Mouse (Mus musculus): ENCODE measurements at regions not wholly inside any gene's neighbourhood (a gene's known extent, or its start where the extent isn't known, plus 50 kb on each side); places are given as distances from the start of the nearest gene placed in this dataset.

- no peak overlapping the region for H3K27ac ChIP-seq (ENCODE audit: low read depth, low read length)
- H3K27me3 ChIP-seq (ENCODE audit: insufficient read depth, low read length), result no peaks in the 10 kb centered on the region
- H3K36me3 ChIP-seq (ENCODE audit: insufficient read depth, low read length), result no peaks in the 10 kb centered on the region
- no peak overlapping the region for H3K9ac ChIP-seq (replicated peaks; ENCODE audit: low read length, poor library complexity, severe bottlenecking)
- no peak for TF ChIP-seq CTCF (IDR thresholded peaks at IDR 0.05)
- no peak for DNase-seq (ENCODE audit: low spot score)
- H3K4me1 ChIP-seq (ENCODE audit: insufficient read depth, low read length), result no peaks in the 10 kb centered on the region
- ATAC-seq (ENCODE audit: low FRiP score), result no peak
- no peak overlapping the region for H3K4me2 ChIP-seq (ENCODE audit: low read depth, low read length, poor library complexity, severe bottlenecking)
- H3K4me3 ChIP-seq (ENCODE audit: low read depth, low read length), result no peak overlapping the region
- no peaks in the 10 kb centered on the region for H3K9me3 ChIP-seq (ENCODE audit: low read length)
- 92% methylated on average over 3 of the region's 3 CpGs for WGBS
Observed at GRCm38 (mm10) chr10:97054472-97054871, 424.9 kb upstream of the Dcn start.

DNA sequence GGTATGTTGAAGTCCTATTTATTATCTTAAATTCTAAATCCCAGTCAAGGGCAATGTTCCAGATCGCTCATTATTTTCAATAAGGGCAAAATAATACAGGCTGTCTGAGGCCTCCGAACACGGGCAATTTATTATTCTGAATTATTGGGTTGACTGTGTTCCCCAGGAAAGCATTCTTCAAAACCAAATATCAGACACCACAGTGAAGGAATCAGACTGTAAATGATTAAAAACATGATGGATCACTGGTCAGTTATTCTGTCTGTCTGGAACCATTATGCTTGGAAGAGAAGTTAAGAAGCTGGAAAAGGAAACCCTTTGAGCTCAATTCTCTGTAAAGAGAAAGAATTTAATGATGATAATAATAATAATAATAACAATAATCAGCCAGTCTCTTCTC lies 417.4 kb upstream of the Dcn start:
- Histone ChIP-seq H3K9ac (replicated peaks; ENCODE audit: low read length, poor library complexity, severe bottlenecking) (no peak overlapping the region), H3K36me3 (ENCODE audit: insufficient read depth, low read length) (no peaks in the 10 kb centered on the region), H3K9me3 (ENCODE audit: low read length) (no peaks in the 10 kb centered on the region), H3K27ac (ENCODE audit: low read depth, low read length) (no peak overlapping the region), H3K4me1 (ENCODE audit: insufficient read depth, low read length) (no peaks in the 10 kb centered on the region), H3K4me3 (ENCODE audit: low read depth, low read length) (no peak overlapping the region), H3K27me3 (ENCODE audit: insufficient read depth, low read length) (no peaks in the 10 kb centered on the region), H3K4me2 (ENCODE audit: low read depth, low read length, poor library complexity, severe bottlenecking) (no peak overlapping the region)
- WGBS, result 66% methylated on average over 3 of the region's 3 CpGs
- ATAC-seq (ENCODE audit: low FRiP score) (no peak), DNase-seq (ENCODE audit: low spot score) (peak; percentile 8)
- TF ChIP-seq CTCF (IDR thresholded peaks at IDR 0.05), result no peak

- no peak overlapping the region for H3K4me3 ChIP-seq (ENCODE audit: low read depth, low read length)
- no peak for DNase-seq (ENCODE audit: low spot score)
- no peak for ATAC-seq (ENCODE audit: low FRiP score)
Observed at GRCm38 (mm10) chr10:97064546-97064945, 414.9 kb upstream of the Dcn start.

GRCm38 (mm10) chr10:97078022-97078473 lies 401.4 kb upstream of the Dcn start:
- no peaks in the 10 kb centered on the region for H3K36me3 ChIP-seq (ENCODE audit: insufficient read depth, low read length)
- ATAC-seq (ENCODE audit: low FRiP score), result no peak
- no peak overlapping the region for H3K4me3 ChIP-seq (ENCODE audit: low read depth, low read length)
- no peaks in the 10 kb centered on the region for H3K9me3 ChIP-seq (ENCODE audit: low read length)
- H3K4me1 ChIP-seq (ENCODE audit: insufficient read depth, low read length), result no peaks in the 10 kb centered on the region
- H3K27me3 ChIP-seq (ENCODE audit: insufficient read depth, low read length), result no peaks in the 10 kb centered on the region
- H3K9ac ChIP-seq (replicated peaks; ENCODE audit: low read length, poor library complexity, severe bottlenecking), result no peak overlapping the region
- WGBS, result 56% methylated on average over 5 of the region's 5 CpGs
- no peak for DNase-seq (ENCODE audit: low spot score)
- no peak for TF ChIP-seq CTCF (IDR thresholded peaks at IDR 0.05)
- no peak overlapping the region for H3K4me2 ChIP-seq (ENCODE audit: low read depth, low read length, poor library complexity, severe bottlenecking)
- H3K27ac ChIP-seq (ENCODE audit: low read depth, low read length), result no peak overlapping the region

More at GRCm38 (mm10) chr10:97064546-97064945, 414.9 kb upstream of the Dcn start:
- Histone ChIP-seq H3K27ac (ENCODE audit: low read depth, low read length) (no peak overlapping the region), H3K9ac (replicated peaks; ENCODE audit: low read length, poor library complexity, severe bottlenecking) (no peak overlapping the region), H3K36me3 (ENCODE audit: insufficient read depth, low read length) (no peaks in the 10 kb centered on the region), H3K4me1 (ENCODE audit: insufficient read depth, low read length) (no peaks in the 10 kb centered on the region), H3K9me3 (ENCODE audit: low read length) (no peaks in the 10 kb centered on the region), H3K4me2 (ENCODE audit: low read depth, low read length, poor library complexity, severe bottlenecking) (no peak overlapping the region), H3K27me3 (ENCODE audit: insufficient read depth, low read length) (no peaks in the 10 kb centered on the region)
- TF ChIP-seq CTCF (IDR thresholded peaks at IDR 0.05), result no peak

DNA sequence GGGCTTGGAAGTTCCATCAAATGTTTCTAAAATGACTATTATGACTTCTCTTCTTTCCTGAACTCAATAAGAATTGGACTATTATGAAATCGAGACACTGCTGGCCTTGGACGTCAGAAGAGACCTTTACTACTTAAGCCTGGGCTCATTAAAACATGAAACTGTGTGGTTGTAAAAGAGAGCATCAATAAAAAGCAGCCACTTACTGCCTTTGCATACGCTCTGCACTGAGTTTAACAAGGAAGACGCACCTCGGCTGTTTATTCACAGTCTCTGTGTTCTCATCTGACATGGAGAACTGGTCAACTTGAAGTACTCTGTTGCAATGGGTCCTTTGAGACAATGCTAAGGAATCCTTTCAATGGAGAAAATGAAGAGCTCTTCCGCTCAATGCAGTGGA lies 399.8 kb upstream of the Dcn start:
- Histone ChIP-seq H3K27ac (ENCODE audit: low read depth, low read length) (no peak overlapping the region), H3K9ac (replicated peaks; ENCODE audit: low read length, poor library complexity, severe bottlenecking) (no peak overlapping the region), H3K36me3 (ENCODE audit: insufficient read depth, low read length) (no peaks in the 10 kb centered on the region), H3K4me2 (ENCODE audit: low read depth, low read length, poor library complexity, severe bottlenecking) (no peak overlapping the region), H3K4me3 (ENCODE audit: low read depth, low read length) (no peak overlapping the region), H3K4me1 (ENCODE audit: insufficient read depth, low read length) (no peaks in the 10 kb centered on the region), H3K9me3 (ENCODE audit: low read length) (no peaks in the 10 kb centered on the region), H3K27me3 (ENCODE audit: insufficient read depth, low read length) (no peaks in the 10 kb centered on the region)
- DNase-seq (ENCODE audit: low spot score) (no peak), ATAC-seq (ENCODE audit: low FRiP score) (no peak)
- 78% methylated on average over 6 of the region's 6 CpGs for WGBS
- no peak for TF ChIP-seq CTCF (IDR thresholded peaks at IDR 0.05)

GRCm38 (mm10) chr10:97087286-97087685 lies 392.1 kb upstream of the Dcn start:
- TF ChIP-seq CTCF (IDR thresholded peaks at IDR 0.05), result no peak
- no peaks in the 10 kb centered on the region for H3K27me3 ChIP-seq (ENCODE audit: insufficient read depth, low read length)
- no peak overlapping the region for H3K4me3 ChIP-seq (ENCODE audit: low read depth, low read length)
- no peaks in the 10 kb centered on the region for H3K36me3 ChIP-seq (ENCODE audit: insufficient read depth, low read length)
- no peak overlapping the region for H3K27ac ChIP-seq (ENCODE audit: low read depth, low read length)
- no peaks in the 10 kb centered on the region for H3K9me3 ChIP-seq (ENCODE audit: low read length)
- no peaks in the 10 kb centered on the region for H3K4me1 ChIP-seq (ENCODE audit: insufficient read depth, low read length)
- ATAC-seq (ENCODE audit: low FRiP score), result no peak
- peak; percentile 57 for DNase-seq (ENCODE audit: low spot score)
- no peak overlapping the region for H3K4me2 ChIP-seq (ENCODE audit: low read depth, low read length, poor library complexity, severe bottlenecking)
- 78% methylated on average over 5 of the region's 5 CpGs for WGBS
- no peak overlapping the region for H3K9ac ChIP-seq (replicated peaks; ENCODE audit: low read length, poor library complexity, severe bottlenecking)

Measured in midbrain, postnatal 0 days (tissue).